In genomic region chr19:8719037-8719436, GRCm38 (mm10) we compare ENCODE assay signal across 1 mouse cellular context.
A peak's percentile ranks its signal among the peaks of the same experiment; 100 is the strongest.
TF ChIP-seq lines count a peak whose summit lies in the region.

No protein-coding gene starts in this region.

TF ChIP-seq in MEL, 35 proteins besides CTCF, POLR2A, EP300 and RAD21:
- TF ChIP-seq MYC (IDR thresholded peaks at IDR 0.05; ENCODE audit: low read depth, low read length) (0 out of 2 replicates have a peak, but pooled peaks have one; percentile 54), TBP (IDR thresholded peaks at IDR 0.05; ENCODE audit: low read depth, low read length) (0 out of 2 replicates have a peak, but pooled peaks have one; percentile 50), ZNF384 (IDR thresholded peaks at IDR 0.05; ENCODE audit: low read depth, low read length) (0 out of 2 replicates have a peak, but pooled peaks have one; percentile 24), SMC3 (IDR thresholded peaks at IDR 0.05; ENCODE audit: low read depth, low read length) (peak; percentile 39; the same call in 1 of the 2 replicates)
